Comparison of ENCODE assay signal across 11 mouse cellular contexts in the genomic region with DNA sequence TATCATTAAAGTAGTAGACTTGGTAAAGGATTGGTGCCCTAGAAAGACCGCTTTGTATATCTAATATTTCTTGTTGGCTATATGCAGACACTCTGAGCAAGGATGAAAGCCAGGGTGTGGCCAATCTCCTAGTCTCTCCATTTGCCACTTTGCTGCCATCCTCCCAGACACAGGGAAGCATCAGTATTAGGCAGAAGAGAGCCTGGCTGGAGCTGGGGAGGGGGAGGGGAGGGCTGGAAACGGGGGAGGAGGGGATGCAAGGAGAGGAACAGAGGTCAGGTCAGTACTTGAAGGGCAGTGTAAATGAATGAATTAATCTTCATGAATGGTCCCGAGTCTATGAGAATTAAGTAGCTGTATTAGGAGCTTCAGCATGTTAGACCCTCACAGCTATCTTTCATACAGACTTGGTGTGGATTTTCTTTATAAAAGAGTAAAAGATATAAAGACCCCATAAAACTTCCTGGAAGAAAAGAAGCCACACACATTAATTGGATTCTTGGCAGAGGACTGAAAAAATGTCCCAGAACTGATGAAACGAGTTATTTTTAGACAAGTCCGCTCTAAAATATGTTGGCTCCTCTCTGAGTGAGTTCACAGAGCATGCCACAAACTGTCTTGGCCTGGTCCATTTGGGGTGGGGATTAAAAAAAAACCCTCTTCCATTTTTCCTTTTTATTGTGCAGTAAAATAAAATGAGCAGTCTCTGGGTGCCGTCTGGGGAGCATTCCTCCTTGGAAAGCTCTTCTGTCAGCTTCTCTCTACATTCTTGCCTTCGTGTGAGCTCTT. TPM values are rescaled to one million over a fixed set of nuclear protein-coding genes. Genes with fewer than 3 reads are reported as not detected.
DNase-seq lines count a peak whose midpoint lies in the region; ATAC-seq lines count a peak whose summit lies in the region.
"Had no signal": no experiment of that assay in that cellular context is flagged by ENCODE, and none has a peak within 500 bp of the region (broad histone marks: within the 10 kb centered on the region; RNA-seq: fewer than 3 reads in every experiment).

No protein-coding gene starts in this region.

- peak; percentile 53 for ATAC-seq in intestine, embryonic 16.5 days
- ATAC-seq in stomach, embryonic 16.5 days (ENCODE audit: insufficient read depth, low FRiP score) = peak; percentile 25; the same call in 1 of the 2 replicates
- ATAC-seq in activated CD4-positive, CD25-positive, alpha-beta regulatory T cell, adult 4 months = no peak

- WGBS in intestine, embryonic 16.5 days = 38% methylated on average over 7 of the region's 7 CpGs
- WGBS in stomach, embryonic 16.5 days = 40% methylated on average over 7 of the region's 7 CpGs

- no peaks in the 10 kb centered on the region for H3K9me3 ChIP-seq in intestine, embryonic 16.5 days (ENCODE audit: control insufficient read depth, low read length)
- no peaks in the 10 kb centered on the region for H3K9me3 ChIP-seq in stomach, embryonic 16.5 days (replicated peaks; ENCODE audit: control insufficient read depth, low read length)
- H3K9me3 ChIP-seq: hindbrain, embryonic 12.5 days had no signal

- intact Hi-C loops in heart, postnatal 25 days (cut with DNase I) = no loop called here

- H3K27me3 ChIP-seq in intestine, embryonic 16.5 days (replicated peaks; ENCODE audit: control insufficient read depth, insufficient read depth, low read length) = no peaks in the 10 kb centered on the region
- no peaks in the 10 kb centered on the region for H3K27me3 ChIP-seq in stomach, embryonic 16.5 days (ENCODE audit: control insufficient read depth, insufficient read depth, low read length)
- H3K27me3 ChIP-seq: CH12.LX; hindbrain, embryonic 12.5 days had no signal

- DNase-seq in heart, adult 11 months = peak; percentile 94
- no peak for DNase-seq in heart, postnatal 25 days (ENCODE audit: low spot score)
- DNase-seq in retina, postnatal 1 day = peak; percentile 8
- no peak for DNase-seq in retina, embryonic 14.5 days (ENCODE audit: low spot score)
- DNase-seq in layer of hippocampus, adult 9-10 months (ENCODE audit: low spot score) = no peak
- DNase-seq: right cerebral cortex, adult 18-20 months had no signal

- no peaks in the 10 kb centered on the region for H3K36me3 ChIP-seq in intestine, embryonic 16.5 days (ENCODE audit: control insufficient read depth, insufficient read depth, low read length)
- no peaks in the 10 kb centered on the region for H3K36me3 ChIP-seq in stomach, embryonic 16.5 days (ENCODE audit: control insufficient read depth, insufficient read depth, low read length)
- H3K36me3 ChIP-seq: hindbrain, embryonic 12.5 days had no signal

- no peak overlapping the region for H3K4me3 ChIP-seq in intestine, embryonic 16.5 days (ENCODE audit: low read length)
- no peak overlapping the region for H3K4me3 ChIP-seq in stomach, embryonic 16.5 days (replicated peaks; ENCODE audit: low read length)
- H3K4me3 ChIP-seq: hindbrain, embryonic 12.5 days had no signal

- H3K4me1 ChIP-seq in intestine, embryonic 16.5 days (ENCODE audit: control insufficient read depth, insufficient read depth, low read length) = peaks cover 10% of the 10 kb centered on the region; the same call in 1 of the 2 replicates
- H3K4me1 ChIP-seq in stomach, embryonic 16.5 days (ENCODE audit: control insufficient read depth, insufficient read depth, low read length) = peaks cover 6% of the 10 kb centered on the region

- H3K27ac ChIP-seq in intestine, embryonic 16.5 days (ENCODE audit: low read length) = peak overlapping the region; percentile 58
- peak overlapping the region; percentile 53 for H3K27ac ChIP-seq in stomach, embryonic 16.5 days (ENCODE audit: low read length)
- H3K27ac ChIP-seq: hindbrain, embryonic 12.5 days had no signal

- no peak overlapping the region for H3K9ac ChIP-seq in intestine, embryonic 16.5 days (ENCODE audit: low read depth, low read length)
- H3K9ac ChIP-seq in stomach, embryonic 16.5 days (ENCODE audit: low read length) = no peak overlapping the region
- H3K9ac ChIP-seq: hindbrain, embryonic 12.5 days had no signal

- H3K4me2 ChIP-seq in intestine, embryonic 16.5 days (ENCODE audit: low read depth, low read length) = no peak overlapping the region
- no peak overlapping the region for H3K4me2 ChIP-seq in stomach, embryonic 16.5 days (ENCODE audit: low read depth, low read length)
- H3K4me2 ChIP-seq: hindbrain, embryonic 12.5 days had no signal

RNA-seq across cellular contexts. Expression of gene Nedd9, which starts 23.7 kb away (rescaled TPM):
- total RNA-seq in heart, postnatal 25 days (2021) = 10 to 100 TPM; 23.3 to 28.2 TPM
- polyA plus RNA-seq in intestine, embryonic 16.5 days (2015; fragmentation: Nextera tagmentation; extraction: Ambion mirVana) = 38.5 and 40.5 TPM in 2 replicates
- 25.0 and 28.3 TPM in 2 replicates for polyA plus RNA-seq in stomach, embryonic 16.5 days (2015; fragmentation: Nextera tagmentation; extraction: Ambion mirVana)
- polyA plus RNA-seq in activated CD4-positive, CD25-positive, alpha-beta regulatory T cell, adult 4 months (2017; shearing (Covaris generic)) = 100 to 1,000 TPM; 129 to 130 TPM

Comparison
In these comparisons a context has a peak if more than half of its experiments do, and no peak if none do; other contexts are left out.
1. DNase-seq: peak in heart, adult 11 months (single experiment) and retina, postnatal 1 day (single experiment); none in heart, postnatal 25 days (single experiment), retina, embryonic 14.5 days (single experiment) and layer of hippocampus, adult 9-10 months (single experiment).